Mouse (Mus musculus) thymus, adult 2 months (tissue): ENCODE results near the gene Gm7694.

Source experiments
- CTCF ChIP-seq: fragments of 200-500 bp; IDR thresholded peaks from 2 replicates; pipeline ENCODE4 v1.5.1; 2012; ENCODE audit warnings: mild to moderate bottlenecking, control low read depth, low read length, moderate library complexity, borderline replicate concordance; ENCODE audit not compliant: control insufficient read depth, poor library complexity, insufficient read depth; ENCODE audit errors: extremely low read depth
- POLR2A ChIP-seq: fragments of 200-500 bp; IDR thresholded peaks from 2 replicates; pipeline ENCODE4 v1.6.1; 2012; ENCODE audit warnings: mild to moderate bottlenecking, low read length, control low read depth, moderate library complexity; ENCODE audit not compliant: control insufficient read depth, poor library complexity, insufficient read depth; ENCODE audit errors: extremely low read depth

GRCm38 (mm10) chr1:170303103-170303502, 3.0 kb downstream of the Gm7694 start:
- TF ChIP-seq CTCF (no peak), POLR2A (no peak)
